Mouse (Mus musculus): ENCODE measurements around the gene Lrrc45.

DNA sequence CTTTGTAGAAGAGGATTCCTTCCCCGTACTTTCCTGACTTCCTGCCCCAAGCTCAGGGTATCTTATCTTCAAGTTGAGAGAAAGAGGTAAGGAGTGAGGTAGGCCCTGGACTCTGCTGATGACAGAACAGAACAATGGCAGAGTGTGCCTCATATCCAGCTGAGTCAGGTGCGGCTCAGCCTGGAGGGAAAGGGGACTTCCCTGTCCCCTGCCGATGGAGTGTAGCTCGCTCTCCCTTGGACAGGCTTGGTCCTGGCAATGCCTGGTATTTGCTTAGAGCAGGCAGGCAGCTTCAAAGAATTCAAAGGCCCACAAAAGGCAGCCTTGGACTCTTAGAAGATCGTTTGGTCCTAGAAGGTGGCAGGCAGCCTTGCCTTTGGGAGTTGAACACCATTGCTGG is 7.6 kb upstream of the Lrrc45 start:
- TF ChIP-seq CTCF (IDR thresholded peaks at IDR 0.05; ENCODE audit: extremely low read depth, insufficient read depth, insufficient read length, insufficient replicate concordance) (no peak), POLR2A (IDR thresholded peaks at IDR 0.05; ENCODE audit: low read depth, low read length) (no peak)

Measured in spleen, adult 2 months (tissue).